Mouse (Mus musculus) embryonic facial prominence, embryonic 13.5 days (tissue): ENCODE data around the gene Gm19668. TPM values are rescaled to one million over a fixed set of nuclear protein-coding genes. Genes with fewer than 3 reads are reported as not detected.
"Not testable (repeated sequence)": the region's sequence is repeated elsewhere in the genome, so short reads cannot be mapped to it uniquely, and the experiment has no call there.

Source experiments
- ATAC-seq: fragments of 200-750 bp; cut with Nextera tagmentation; 2 replicates; pipeline ENCODE4 v1.8.0; 2017; ENCODE audit warnings: low read depth; ENCODE audit not compliant: insufficient number of reproducible peaks, insufficient read depth, low FRiP score, low TSS enrichment
- H3K27ac ChIP-seq: fragments of 300-500 bp; sonication (generic); 2 replicates; pipeline ENCODE4 v1.5.1; 2015; ENCODE audit warnings: moderate library complexity, mild to moderate bottlenecking, inconsistent platforms
- H3K27me3 ChIP-seq: fragments of 300-500 bp; sonication (generic); 2 replicates; pipeline ENCODE4 v1.6.1; 2015; ENCODE audit warnings: mild to moderate bottlenecking, inconsistent platforms
- H3K36me3 ChIP-seq: fragments of 300-500 bp; sonication (generic); 2 replicates; pipeline ENCODE4 v1.6.1; 2015; ENCODE audit warnings: mild to moderate bottlenecking, inconsistent platforms
- H3K4me1 ChIP-seq: fragments of 300-500 bp; sonication (generic); 2 replicates; pipeline ENCODE4 v1.6.1; 2015; ENCODE audit warnings: inconsistent platforms
- H3K4me2 ChIP-seq: fragments of 300-500 bp; sonication (generic); 2 replicates; pipeline ENCODE4 v1.6.1; 2015; ENCODE audit warnings: moderate library complexity, mild to moderate bottlenecking, inconsistent platforms
- H3K4me3 ChIP-seq: fragments of 300-500 bp; sonication (generic); 2 replicates; pipeline ENCODE4 v1.5.1; 2015; ENCODE audit warnings: mild to moderate bottlenecking, inconsistent platforms
- H3K9ac ChIP-seq: fragments of 300-500 bp; sonication (generic); 2 replicates; pipeline ENCODE4 v1.6.1; 2015; ENCODE audit warnings: mild to moderate bottlenecking, inconsistent platforms
- H3K9me3 ChIP-seq: fragments of 300-500 bp; sonication (generic); 2 replicates; pipeline ENCODE4 v1.6.1; 2016; ENCODE audit warnings: inconsistent platforms
- WGBS: fragments of 180-500 bp; shearing (Covaris S2); methylation state at CpG from one replicate; pipeline ENCODE4 v1.1.7; 2015; ENCODE audit warnings: mixed read lengths; 5-methylcytosine and 5-hydroxymethylcytosine counted together
- polyA plus RNA-seq: library from polyadenylated mRNA; unstranded; fragments of >200 nt; fragmentation: Nextera tagmentation; extraction: Ambion mirVana; gene quantifications from 2 replicates; pipeline ENCODE4 v1.2.1, GENCODE M21; 2015

Gm19668 gene
- polyA plus RNA-seq, 1 experiment from 2014 or later: not detected

DNA sequence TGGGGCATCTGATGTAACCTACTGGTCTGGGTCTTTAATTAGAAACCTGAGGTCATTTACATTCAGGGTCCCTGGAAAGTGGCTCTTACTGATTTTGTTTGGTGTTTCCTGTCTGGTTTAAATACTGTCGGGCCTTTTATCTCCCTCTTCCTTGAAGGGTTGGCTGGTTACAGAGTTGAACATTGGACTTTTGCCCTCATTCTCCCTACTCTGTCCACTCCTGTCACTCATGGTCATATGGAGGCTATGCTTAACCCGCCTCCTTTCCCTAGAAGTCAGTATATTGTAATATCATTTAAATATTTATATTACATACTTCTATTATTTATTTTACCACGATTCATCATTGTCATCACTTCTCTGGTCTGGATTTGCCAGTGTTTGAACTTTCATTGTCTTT is 5.2 kb upstream of the Gm19668 start:
- Histone ChIP-seq H3K9ac (no peak overlapping the region), H3K27me3 (no peaks in the 10 kb centered on the region), H3K27ac (no peak overlapping the region), H3K9me3 (no peaks in the 10 kb centered on the region), H3K4me2 (no peak overlapping the region), H3K4me1 (no peaks in the 10 kb centered on the region), H3K36me3 (no peaks in the 10 kb centered on the region), H3K4me3 (no peak overlapping the region)
- 84% methylated on average over 3 of the region's 3 CpGs for WGBS
- no peak for ATAC-seq

DNA sequence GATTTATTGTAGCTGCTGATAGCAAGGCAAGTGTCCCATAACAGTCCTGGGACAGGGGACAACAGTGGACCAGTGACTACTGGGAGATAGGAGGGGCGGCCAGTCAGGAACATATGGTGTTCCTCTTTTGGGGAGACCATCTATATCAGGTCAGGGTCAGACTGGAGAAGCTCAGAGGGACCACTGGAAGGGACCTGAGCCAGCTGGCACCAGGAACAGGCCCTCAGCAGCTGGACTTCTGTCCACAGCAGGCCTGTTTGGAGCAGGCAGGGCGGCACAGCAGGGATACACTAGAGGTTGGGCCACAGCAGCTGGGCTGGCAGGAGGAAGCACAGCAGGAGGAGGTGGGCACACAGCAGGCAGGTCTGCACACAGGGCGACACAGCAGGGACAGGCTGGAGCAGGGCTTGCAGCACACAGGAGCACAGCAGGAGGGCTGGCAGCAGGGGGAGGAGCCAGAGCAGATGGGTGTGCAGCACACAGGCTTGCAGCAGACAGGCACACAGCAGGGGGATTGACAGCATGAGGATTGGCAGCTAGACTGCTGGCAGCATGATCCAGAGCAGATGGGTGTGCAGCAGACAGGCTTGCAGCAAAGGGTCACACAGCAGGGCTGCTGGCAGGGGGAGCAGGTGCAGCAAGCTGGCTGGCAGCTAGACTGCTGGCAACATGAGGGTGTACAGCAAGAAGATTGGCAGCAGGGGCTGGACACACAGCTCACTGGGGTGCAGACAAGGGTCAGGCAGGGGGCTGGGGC is 591 bp downstream of the Gm19668 start:
- not testable (repeated sequence) for H3K9ac ChIP-seq
- WGBS: 30% methylated on average over 3 of the region's 3 CpGs

DNA sequence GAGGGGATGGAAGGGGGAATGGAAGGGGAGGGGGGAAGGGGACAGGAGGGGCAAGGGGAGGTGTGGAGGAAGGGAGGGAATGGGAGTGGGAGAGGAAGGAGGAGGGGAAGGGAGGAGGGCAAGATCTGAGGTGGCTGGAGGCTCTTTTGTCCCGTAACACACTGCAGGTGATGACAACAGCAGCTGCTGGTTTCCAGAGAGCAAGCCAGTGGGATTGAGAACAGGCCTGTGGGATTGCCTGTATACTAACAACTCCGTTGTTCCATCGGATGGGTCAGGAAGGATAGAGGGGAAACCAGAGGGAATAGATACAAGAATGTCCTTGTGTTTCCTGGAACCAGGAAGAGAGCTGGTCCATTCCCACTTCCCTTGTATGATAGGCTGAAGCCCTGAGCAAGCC is 1.3 kb downstream of the Gm19668 start:
- WGBS: 13% methylated on average over 3 of the region's 3 CpGs
- H3K27me3 ChIP-seq: no peaks in the 10 kb centered on the region
- no peak for ATAC-seq
- no peaks in the 10 kb centered on the region for H3K4me1 ChIP-seq
- H3K36me3 ChIP-seq: no peaks in the 10 kb centered on the region
- H3K4me2 ChIP-seq: no peak overlapping the region
- no peak overlapping the region for H3K4me3 ChIP-seq
- no peaks in the 10 kb centered on the region for H3K9me3 ChIP-seq
- no peak overlapping the region for H3K9ac ChIP-seq
- no peak overlapping the region for H3K27ac ChIP-seq

More for the DNA sequence above, 591 bp downstream of the Gm19668 start:
- not testable (repeated sequence) for H3K9me3 ChIP-seq, H3K4me3 ChIP-seq, H3K4me2 ChIP-seq, H3K4me1 ChIP-seq, ATAC-seq, H3K27ac ChIP-seq, H3K27me3 ChIP-seq, H3K36me3 ChIP-seq

DNA sequence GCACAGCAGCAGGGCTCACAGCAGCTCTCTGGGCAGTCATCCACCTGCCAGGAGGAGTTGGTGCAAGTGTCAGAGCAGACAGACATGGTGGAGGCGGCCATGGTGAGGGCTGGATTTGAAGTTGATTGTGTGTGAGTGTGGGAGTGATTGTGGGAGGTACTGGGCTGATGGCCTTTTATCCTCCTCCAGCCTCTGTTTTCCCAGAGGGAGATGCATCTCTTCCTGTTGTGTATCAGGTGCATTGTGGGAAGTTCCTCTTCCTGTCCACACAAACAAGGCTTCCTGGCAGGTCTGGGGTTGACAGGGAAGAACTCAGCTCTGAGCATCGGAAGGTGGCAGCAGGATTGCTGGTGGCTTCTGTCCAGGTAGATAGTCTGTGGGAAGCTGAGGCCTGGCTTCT is 4.0 kb downstream of the Gm19668 start, which contains the start of gene Gm9639:
Gene Gm9639, minus strand, starts transcription at position 101 of the 400 bp plus-strand sequence.
- Histone ChIP-seq H3K27me3 (no peaks in the 10 kb centered on the region), H3K9me3 (no peaks in the 10 kb centered on the region), H3K4me2 (no peak within 1 kb of the TSS), H3K36me3 (no peaks in the 10 kb centered on the region), H3K4me1 (no peaks in the 10 kb centered on the region), H3K9ac (no peak within 1 kb of the TSS), H3K27ac (no peak within 1 kb of the TSS), H3K4me3 (no peak within 1 kb of the TSS)
- WGBS: 45% methylated on average over 2 of the region's 2 CpGs
- ATAC-seq: no peak

DNA sequence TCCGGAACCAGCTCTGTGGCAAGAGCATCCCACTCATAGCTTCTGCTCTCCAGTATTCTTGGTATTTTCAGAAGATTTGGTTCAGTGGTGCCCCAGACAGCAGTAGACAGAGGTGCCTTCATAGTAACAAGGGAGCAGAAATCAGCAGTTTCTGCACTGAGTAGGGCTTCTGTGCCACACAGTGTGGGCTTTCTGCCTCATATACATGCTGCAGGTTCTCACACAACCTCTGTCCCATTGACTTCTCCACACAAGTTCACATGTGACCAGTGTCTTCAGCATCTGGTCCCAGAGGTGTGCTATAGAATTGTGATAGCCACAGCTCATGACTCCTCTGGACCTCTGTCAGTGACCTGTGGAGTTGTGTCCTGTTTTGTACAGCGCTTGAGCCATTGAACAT is 10.3 kb downstream of the Gm19668 start:
- no peak for ATAC-seq
- Histone ChIP-seq H3K27ac (no peak overlapping the region), H3K4me1 (no peaks in the 10 kb centered on the region), H3K27me3 (no peaks in the 10 kb centered on the region), H3K36me3 (no peaks in the 10 kb centered on the region), H3K4me2 (no peak overlapping the region), H3K9me3 (no peaks in the 10 kb centered on the region), H3K9ac (no peak overlapping the region), H3K4me3 (no peak overlapping the region)
- WGBS: 79% methylated on average over 2 of the region's 2 CpGs

DNA sequence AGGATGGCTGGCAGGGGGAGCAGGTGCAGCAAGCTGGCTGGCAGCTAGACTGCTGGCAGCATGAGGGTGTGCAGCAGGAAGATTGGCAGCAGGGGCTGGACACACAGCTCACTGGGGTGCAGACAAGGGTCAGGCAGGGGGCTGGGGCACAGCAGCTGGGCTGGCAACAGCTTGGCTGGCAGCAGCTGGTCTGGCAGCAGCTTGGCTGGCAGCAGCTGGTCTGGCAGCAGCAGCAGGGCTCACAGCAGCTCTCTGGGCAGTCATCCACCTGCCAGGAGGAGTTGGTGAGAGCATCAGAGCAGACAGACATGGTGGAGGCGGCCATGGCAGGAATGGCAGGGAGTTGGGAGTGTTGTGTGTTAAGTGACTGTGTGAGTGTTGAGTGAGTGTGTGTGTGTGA is 11.1 kb downstream of the Gm19668 start, which contains the start of gene Gm7137:
Gene Gm7137, minus strand, starts transcription at position 325 of the 400 bp plus-strand sequence.
- WGBS: 50% methylated on average over 1 of the region's 1 CpGs
- not testable (repeated sequence) for H3K4me1 ChIP-seq, H3K27ac ChIP-seq, H3K36me3 ChIP-seq, H3K4me3 ChIP-seq, H3K27me3 ChIP-seq, ATAC-seq, H3K4me2 ChIP-seq, H3K9ac ChIP-seq, H3K9me3 ChIP-seq

DNA sequence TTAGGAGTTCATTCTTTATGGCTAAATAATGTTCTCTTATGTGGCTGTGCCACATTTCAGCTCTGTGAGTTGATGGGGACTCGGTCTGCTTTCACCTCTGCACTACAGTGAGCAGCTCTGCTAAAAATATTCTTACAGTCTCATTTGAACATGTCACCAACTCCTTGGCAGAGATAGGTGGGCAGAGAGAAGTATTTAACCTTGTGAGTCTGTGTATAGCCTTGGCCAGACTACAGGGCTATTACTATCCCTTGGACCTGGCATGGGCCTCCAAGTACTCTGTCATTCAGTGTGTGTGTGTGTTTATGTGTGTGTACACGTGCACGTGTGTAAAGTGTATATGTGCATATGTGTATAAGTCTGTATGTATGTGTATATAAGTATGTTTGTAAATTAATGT is 15.5 kb downstream of the Gm19668 start:
- not testable (repeated sequence) for H3K36me3 ChIP-seq, H3K27ac ChIP-seq, H3K4me2 ChIP-seq, H3K9me3 ChIP-seq, H3K27me3 ChIP-seq, H3K4me1 ChIP-seq, H3K9ac ChIP-seq, ATAC-seq, H3K4me3 ChIP-seq
- 78% methylated on average over 3 of the region's 3 CpGs for WGBS

DNA sequence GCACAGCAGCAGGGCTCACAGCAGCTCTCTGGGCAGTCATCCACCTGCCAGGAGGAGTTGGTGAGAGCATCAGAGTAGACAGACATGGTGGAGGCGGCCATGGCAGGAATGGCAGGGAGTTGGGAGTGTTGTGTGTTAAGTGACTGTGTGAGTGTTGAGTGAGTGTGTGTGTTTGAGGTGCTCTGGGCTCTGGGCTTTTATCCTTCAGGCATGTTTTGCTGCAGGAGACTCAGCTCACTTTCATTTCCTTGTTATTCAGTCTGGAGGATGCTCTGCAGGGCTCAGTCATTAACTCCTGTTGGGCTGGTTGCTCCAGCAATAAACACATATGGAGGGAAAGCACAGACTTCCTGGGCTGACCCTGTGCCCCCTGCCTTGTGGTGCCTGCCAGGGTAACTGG is 16.5 kb downstream of the Gm19668 start, which contains the start of gene Gm3250:
Gene Gm3250, minus strand, starts transcription at position 101 of the 400 bp plus-strand sequence.
- WGBS: 60% methylated on average over 1 of the region's 1 CpGs
- not testable (repeated sequence) for ATAC-seq, H3K36me3 ChIP-seq, H3K9me3 ChIP-seq, H3K9ac ChIP-seq, H3K27me3 ChIP-seq, H3K4me1 ChIP-seq, H3K4me2 ChIP-seq, H3K4me3 ChIP-seq, H3K27ac ChIP-seq

DNA sequence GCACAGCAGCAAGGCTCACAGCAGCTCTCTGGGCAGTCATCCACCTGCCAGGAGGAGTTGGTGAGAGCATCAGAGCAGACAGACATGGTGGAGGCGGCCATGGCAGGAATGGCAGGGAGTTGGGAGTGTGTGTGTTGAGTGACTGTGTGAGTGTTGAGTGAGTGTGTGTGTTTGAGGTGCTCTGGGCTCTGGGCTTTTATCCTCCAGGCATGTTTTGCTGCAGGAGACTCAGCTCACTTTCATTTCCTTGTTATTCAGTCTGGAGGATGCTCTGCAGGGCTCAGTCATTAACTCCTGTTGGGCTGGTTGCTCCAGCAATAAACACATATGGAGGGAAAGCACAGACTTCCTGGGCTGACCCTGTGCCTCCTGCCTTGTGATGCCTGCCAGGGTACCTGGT is 22.1 kb downstream of the Gm19668 start, which contains the start of gene Gm7138:
Gene Gm7138, minus strand, starts transcription at position 101 of the 400 bp plus-strand sequence.
- not testable (repeated sequence) for H3K4me2 ChIP-seq, ATAC-seq, H3K9ac ChIP-seq, H3K27me3 ChIP-seq, H3K4me1 ChIP-seq, H3K9me3 ChIP-seq, H3K36me3 ChIP-seq, H3K4me3 ChIP-seq, H3K27ac ChIP-seq
- WGBS: 47% methylated on average over 1 of the region's 1 CpGs

DNA sequence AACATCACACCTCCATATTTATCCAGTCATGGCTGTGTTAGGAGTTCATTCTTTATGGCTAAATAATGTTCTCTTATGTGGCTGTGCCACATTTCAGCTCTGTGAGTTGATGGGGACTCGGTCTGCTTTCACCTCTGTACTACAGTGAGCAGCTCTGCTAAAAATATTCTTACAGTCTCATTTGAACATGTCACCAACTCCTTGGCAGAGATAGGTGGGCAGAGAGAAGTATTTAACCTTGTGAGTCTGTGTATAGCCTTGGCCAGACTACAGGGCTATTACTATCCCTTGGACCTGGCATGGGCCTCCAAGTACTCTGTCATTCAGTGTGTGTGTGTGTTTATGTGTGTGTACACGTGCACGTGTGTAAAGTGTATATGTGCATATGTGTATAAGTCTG is 26.8 kb downstream of the Gm19668 start:
- not testable (repeated sequence) for H3K4me1 ChIP-seq, H3K27me3 ChIP-seq, H3K27ac ChIP-seq, H3K4me3 ChIP-seq, H3K4me2 ChIP-seq, H3K9ac ChIP-seq, ATAC-seq, H3K36me3 ChIP-seq, H3K9me3 ChIP-seq
- 87% methylated on average over 3 of the region's 3 CpGs for WGBS

DNA sequence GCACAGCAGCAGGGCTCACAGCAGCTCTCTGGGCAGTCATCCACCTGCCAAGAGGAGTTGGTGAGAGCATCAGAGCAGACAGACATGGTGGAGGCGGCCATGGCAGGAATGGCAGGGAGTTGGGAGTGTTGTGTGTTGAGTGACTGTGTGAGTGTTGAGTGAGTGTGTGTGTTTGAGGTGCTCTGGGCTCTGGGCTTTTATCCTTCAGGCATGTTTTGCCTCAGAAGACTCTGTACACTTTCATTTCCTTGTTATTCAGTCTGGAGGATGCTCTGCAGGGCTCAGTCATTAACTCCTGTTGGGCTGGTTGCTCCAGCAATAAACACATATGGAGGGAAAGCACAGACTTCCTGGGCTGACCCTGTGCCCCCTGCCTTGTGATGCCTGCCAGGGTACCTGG is 27.7 kb downstream of the Gm19668 start, which contains the start of gene Gm3238:
Gene Gm3238, minus strand, starts transcription at position 101 of the 400 bp plus-strand sequence.
- 70% methylated on average over 1 of the region's 1 CpGs for WGBS
- H3K4me1 ChIP-seq, H3K36me3 ChIP-seq, H3K9me3 ChIP-seq, H3K4me3 ChIP-seq, H3K27me3 ChIP-seq, H3K27ac ChIP-seq, ATAC-seq, H3K4me2 ChIP-seq, H3K9ac ChIP-seq: not testable (repeated sequence)

DNA sequence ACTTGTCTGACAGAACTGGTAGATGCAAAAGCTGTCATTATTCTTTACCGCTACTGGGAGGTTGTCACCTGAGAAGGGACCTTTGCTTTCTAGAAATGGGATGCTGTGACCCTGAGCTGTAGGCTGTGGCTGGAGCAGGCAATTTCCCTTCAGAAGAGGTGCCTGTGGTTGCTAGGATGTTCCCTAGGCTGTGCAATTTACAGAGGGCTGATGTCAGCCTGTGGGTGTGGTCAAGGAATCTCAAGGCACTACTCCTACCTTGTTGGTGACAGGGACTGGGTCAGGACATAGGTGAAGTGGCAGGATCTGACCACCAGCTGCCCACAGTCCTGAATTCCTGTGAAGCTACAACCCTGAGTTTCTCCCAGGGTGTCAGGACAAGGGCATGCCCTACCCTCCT is 29.2 kb downstream of the Gm19668 start:
- H3K4me3 ChIP-seq: no peak overlapping the region
- no peaks in the 10 kb centered on the region for H3K36me3 ChIP-seq
- ATAC-seq: no peak
- no peak overlapping the region for H3K27ac ChIP-seq
- H3K4me2 ChIP-seq: no peak overlapping the region
- H3K9ac ChIP-seq: no peak overlapping the region
- H3K27me3 ChIP-seq: no peaks in the 10 kb centered on the region
- WGBS: 65% methylated on average over 1 of the region's 1 CpGs
- H3K9me3 ChIP-seq: no peaks in the 10 kb centered on the region
- H3K4me1 ChIP-seq: no peaks in the 10 kb centered on the region
